Mouse (Mus musculus) forebrain, embryonic 14.5 days (tissue): Measurements from ENCODE around the gene Gm26657. TPM values are rescaled to one million over a fixed set of nuclear protein-coding genes. Genes with fewer than 3 reads are reported as not detected.

Experiments
- ATAC-seq: fragments of 200-750 bp; cut with Nextera tagmentation; 2 replicates; pipeline ENCODE4 v1.8.0; 2017; ENCODE audit warnings: mild to moderate bottlenecking, moderate library complexity
- DNase-seq: peaks from one replicate; pipeline ENCODE4 v3.0.0-alpha.2; 2015; ENCODE audit warnings: low spot score
- H3K27ac ChIP-seq: fragments of 300-500 bp; sonication (generic); 2 replicates; pipeline ENCODE4 v1.5.1; 2014; ENCODE audit warnings: low read depth, mild to moderate bottlenecking, control low read depth, low read length, moderate library complexity
- H3K27me3 ChIP-seq: fragments of 300-500 bp; sonication (generic); replicated peaks from 2 replicates; pipeline ENCODE4 v1.6.1; 2014; ENCODE audit warnings: low read length, control low read depth, mixed read lengths; ENCODE audit not compliant: control insufficient read depth, insufficient read depth
- H3K36me3 ChIP-seq: fragments of 300-500 bp; sonication (generic); 2 replicates; pipeline ENCODE4 v1.6.1; 2014; ENCODE audit warnings: low read length, control low read depth; ENCODE audit not compliant: control insufficient read depth, insufficient read depth
- H3K4me1 ChIP-seq: fragments of 300-500 bp; sonication (generic); 2 replicates; pipeline ENCODE4 v1.6.1; 2014; ENCODE audit warnings: antibody characterized with exemption, low read length, control low read depth; ENCODE audit not compliant: control insufficient read depth, insufficient read depth
- H3K4me2 ChIP-seq: fragments of 300-500 bp; sonication (generic); 2 replicates; pipeline ENCODE4 v1.6.1; 2014; ENCODE audit warnings: mild to moderate bottlenecking, control low read depth, low read length
- H3K4me3 ChIP-seq: fragments of 300-500 bp; sonication (generic); 2 replicates; pipeline ENCODE4 v1.5.1; 2014; ENCODE audit warnings: low read depth, low read length, control low read depth
- H3K9ac ChIP-seq: fragments of 300-500 bp; sonication (generic); 2 replicates; pipeline ENCODE4 v1.6.1; 2014; ENCODE audit warnings: mild to moderate bottlenecking, low read length, control low read depth, moderate library complexity
- H3K9me3 ChIP-seq: fragments of 300-500 bp; sonication (generic); replicated peaks from 2 replicates; pipeline ENCODE4 v1.6.1; 2016; ENCODE audit warnings: low read length, control low read depth, mixed read lengths; ENCODE audit not compliant: control insufficient read depth
- WGBS: fragments of 180-500 bp; shearing (Covaris S2); extraction: QIAGEN DNeasy Blood & Tissue Kit; methylation state at CpG from one replicate; pipeline ENCODE4 v1.1.7; 2014; 5-methylcytosine and 5-hydroxymethylcytosine counted together
- polyA plus RNA-seq: library from polyadenylated mRNA; unstranded; fragments of >200 nt; fragmentation: Nextera tagmentation; extraction: Ambion mirVana; gene quantifications from 2 replicates; pipeline ENCODE4 v1.2.1, GENCODE M21; 2014

Gm26657 gene
- polyA plus RNA-seq, 1 experiment from 2014 or later = not detected

DNA sequence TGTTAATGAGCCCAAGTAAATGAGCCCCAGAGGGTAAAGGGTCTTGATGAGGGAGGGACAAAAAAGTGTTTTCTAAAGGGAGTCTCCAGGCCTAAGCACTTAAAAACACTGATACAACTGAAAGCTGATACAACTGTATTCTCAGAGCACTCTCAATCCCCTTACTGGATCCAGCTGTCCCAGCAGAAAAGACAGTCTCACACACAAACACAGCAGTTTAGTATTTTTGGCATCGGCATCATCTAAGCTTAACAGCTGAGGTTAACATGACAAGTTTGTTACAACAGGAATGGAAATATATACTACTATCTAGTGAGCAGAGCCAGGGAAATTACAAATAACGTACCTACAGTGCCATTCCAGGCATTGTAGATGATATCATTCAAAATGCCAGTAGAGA lies 6.5 kb downstream of the Gm26657 start:
- Histone ChIP-seq H3K9ac (no peak overlapping the region), H3K27me3 (no peaks in the 10 kb centered on the region), H3K4me2 (no peak overlapping the region), H3K27ac (no peak overlapping the region), H3K4me3 (no peak overlapping the region), H3K9me3 (no peaks in the 10 kb centered on the region), H3K4me1 (no peaks in the 10 kb centered on the region), H3K36me3 (peaks cover 49% of the 10 kb centered on the region)
- DNase-seq (no peak), ATAC-seq (no peak)
- 92% methylated on average over 2 of the region's 2 CpGs for WGBS

DNA sequence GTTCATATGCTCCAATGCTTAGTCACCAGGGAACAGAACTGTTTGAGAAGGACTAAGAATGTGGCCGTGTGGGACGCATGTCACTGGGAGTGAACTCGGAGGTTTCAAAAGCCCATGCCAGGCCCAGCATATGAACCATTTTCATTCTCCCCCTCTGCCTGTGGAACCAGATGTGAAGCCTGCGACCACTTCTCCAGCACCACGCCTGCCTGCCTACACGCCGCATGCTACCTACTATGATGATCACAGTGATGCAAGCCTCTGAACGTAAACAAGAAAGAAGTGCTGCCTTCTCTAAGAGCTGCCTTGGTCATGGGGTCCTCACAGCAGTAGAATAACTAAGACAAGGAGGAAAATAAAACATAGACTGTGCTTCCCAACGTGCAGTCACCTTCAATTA lies 7.6 kb downstream of the Gm26657 start:
- no peak for ATAC-seq
- no peak overlapping the region for H3K4me3 ChIP-seq
- H3K4me2 ChIP-seq = no peak overlapping the region
- H3K9me3 ChIP-seq = no peaks in the 10 kb centered on the region
- H3K36me3 ChIP-seq = peaks cover 55% of the 10 kb centered on the region
- WGBS = 98% methylated on average over 9 of the region's 9 CpGs
- DNase-seq = no peak
- no peak overlapping the region for H3K27ac ChIP-seq
- no peaks in the 10 kb centered on the region for H3K27me3 ChIP-seq
- H3K4me1 ChIP-seq = no peaks in the 10 kb centered on the region
- no peak overlapping the region for H3K9ac ChIP-seq

DNA sequence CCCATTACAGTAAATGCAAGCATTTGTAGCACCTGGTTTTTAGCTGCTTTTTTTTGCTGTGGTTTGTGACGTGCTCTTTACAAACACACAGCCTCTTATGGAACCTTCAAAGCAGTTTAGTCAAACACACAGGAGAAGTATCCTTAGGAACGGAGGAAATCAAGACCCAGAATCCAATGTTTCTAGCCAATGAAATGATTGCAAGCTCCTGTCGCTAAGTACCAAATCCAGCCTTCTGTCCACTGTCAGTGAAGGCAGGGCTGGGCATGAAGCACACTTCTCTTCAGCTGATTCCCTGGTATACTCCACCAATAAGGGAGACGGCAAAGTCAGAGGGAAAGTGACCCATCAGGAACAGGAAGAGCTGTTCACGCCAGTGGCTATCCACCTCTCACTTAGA lies 16.2 kb downstream of the Gm26657 start:
- 92% methylated on average over 5 of the region's 5 CpGs for WGBS
- no peak for DNase-seq
- H3K4me1 ChIP-seq = no peaks in the 10 kb centered on the region
- H3K4me3 ChIP-seq = no peak overlapping the region
- no peaks in the 10 kb centered on the region for H3K27me3 ChIP-seq
- no peak overlapping the region for H3K27ac ChIP-seq
- H3K9me3 ChIP-seq = no peaks in the 10 kb centered on the region
- ATAC-seq = no peak
- no peak overlapping the region for H3K4me2 ChIP-seq
- H3K36me3 ChIP-seq = peaks cover 90% of the 10 kb centered on the region
- H3K9ac ChIP-seq = no peak overlapping the region

DNA sequence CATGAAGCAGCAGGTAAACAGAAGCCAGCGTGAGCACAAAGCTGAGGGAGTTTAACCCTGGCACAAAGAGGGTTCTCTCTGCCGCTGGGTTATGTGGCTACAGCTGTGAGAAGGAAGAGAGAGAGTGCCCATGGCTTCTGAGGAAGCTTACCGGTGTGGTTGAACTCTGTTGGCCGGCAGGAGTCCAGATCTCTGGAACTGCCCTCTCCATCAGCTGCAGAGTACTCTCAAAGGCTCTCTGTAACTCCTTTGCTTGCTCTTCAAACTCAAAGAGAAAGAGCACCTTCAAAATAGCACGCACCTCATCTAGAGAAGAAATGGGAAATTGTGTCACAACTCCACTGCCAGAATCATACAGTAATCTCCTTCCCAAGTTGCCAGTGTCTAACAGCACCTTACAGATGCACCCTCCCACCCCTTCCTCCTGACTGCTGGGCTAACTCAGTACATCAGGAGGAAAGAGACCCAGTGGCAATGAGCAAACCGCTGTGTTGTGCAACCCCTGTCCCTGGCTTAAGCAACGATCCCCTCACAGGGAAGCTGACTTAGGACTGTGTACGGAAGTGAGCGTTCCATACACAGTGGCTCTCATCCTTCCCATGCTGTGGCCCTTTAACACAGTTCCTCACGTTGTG lies 17.2 kb downstream of the Gm26657 start:
- H3K4me1 ChIP-seq = no peaks in the 10 kb centered on the region
- H3K27me3 ChIP-seq = no peaks in the 10 kb centered on the region
- no peak overlapping the region for H3K4me2 ChIP-seq
- H3K9ac ChIP-seq = no peak overlapping the region
- WGBS = 94% methylated on average over 10 of the region's 10 CpGs
- no peak overlapping the region for H3K27ac ChIP-seq
- DNase-seq = no peak
- no peak for ATAC-seq
- H3K4me3 ChIP-seq = no peak overlapping the region
- peaks cover 90% of the 10 kb centered on the region for H3K36me3 ChIP-seq
- no peaks in the 10 kb centered on the region for H3K9me3 ChIP-seq

DNA sequence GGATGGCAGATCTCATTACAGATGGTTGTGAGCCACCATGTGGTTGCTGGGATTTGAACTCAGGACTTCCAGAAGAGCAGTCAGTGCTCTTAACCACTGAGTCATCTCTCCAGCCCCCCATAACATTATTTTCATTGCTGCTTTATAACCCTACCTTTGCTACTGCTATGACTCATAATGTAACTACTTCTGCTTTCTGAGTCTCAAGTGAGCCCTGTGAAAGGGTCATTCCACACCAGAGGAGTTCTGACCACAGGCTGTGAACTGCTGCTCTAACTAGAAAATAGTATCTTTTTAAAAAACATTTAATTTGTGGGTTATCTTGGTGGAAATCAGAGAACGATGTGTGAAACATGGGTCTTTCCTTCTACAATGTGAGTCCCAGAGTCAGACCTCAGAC lies 17.8 kb downstream of the Gm26657 start:
- Histone ChIP-seq H3K36me3 (peaks cover 93% of the 10 kb centered on the region), H3K9ac (no peak overlapping the region), H3K4me1 (no peaks in the 10 kb centered on the region), H3K9me3 (no peaks in the 10 kb centered on the region), H3K4me3 (no peak overlapping the region), H3K27me3 (no peaks in the 10 kb centered on the region), H3K27ac (no peak overlapping the region), H3K4me2 (no peak overlapping the region)
- 96% methylated on average over 1 of the region's 1 CpGs for WGBS
- DNase-seq (no peak), ATAC-seq (no peak)

DNA sequence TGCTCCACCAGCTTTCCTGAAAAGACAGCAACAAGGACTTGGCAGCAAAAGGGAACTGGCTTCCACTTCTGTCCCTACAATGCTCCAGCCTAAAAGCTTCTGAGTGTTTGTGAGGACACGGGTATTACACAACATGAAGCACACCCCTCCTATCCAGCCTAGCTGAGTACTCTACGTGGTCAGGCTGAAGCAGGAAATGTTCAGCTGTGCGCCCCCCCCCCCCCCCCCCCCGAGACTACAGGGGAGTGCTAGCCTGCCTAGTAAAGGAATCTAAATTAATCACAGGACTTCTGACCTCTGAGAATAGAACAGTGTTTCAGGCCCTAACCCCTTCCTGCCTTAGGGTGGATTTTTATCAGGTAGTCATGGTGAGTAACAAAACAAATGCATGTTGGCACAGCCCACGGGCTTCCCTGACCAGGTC lies 28.0 kb downstream of the Gm26657 start:
- H3K9ac ChIP-seq = no peak overlapping the region
- H3K4me2 ChIP-seq = no peak overlapping the region
- H3K4me3 ChIP-seq = no peak overlapping the region
- DNase-seq = no peak
- ATAC-seq = no peak
- no peak overlapping the region for H3K27ac ChIP-seq
- no peaks in the 10 kb centered on the region for H3K9me3 ChIP-seq
- 81% methylated on average over 5 of the region's 5 CpGs for WGBS
- H3K4me1 ChIP-seq = no peaks in the 10 kb centered on the region
- peaks cover 91% of the 10 kb centered on the region for H3K36me3 ChIP-seq
- H3K27me3 ChIP-seq = no peaks in the 10 kb centered on the region

DNA sequence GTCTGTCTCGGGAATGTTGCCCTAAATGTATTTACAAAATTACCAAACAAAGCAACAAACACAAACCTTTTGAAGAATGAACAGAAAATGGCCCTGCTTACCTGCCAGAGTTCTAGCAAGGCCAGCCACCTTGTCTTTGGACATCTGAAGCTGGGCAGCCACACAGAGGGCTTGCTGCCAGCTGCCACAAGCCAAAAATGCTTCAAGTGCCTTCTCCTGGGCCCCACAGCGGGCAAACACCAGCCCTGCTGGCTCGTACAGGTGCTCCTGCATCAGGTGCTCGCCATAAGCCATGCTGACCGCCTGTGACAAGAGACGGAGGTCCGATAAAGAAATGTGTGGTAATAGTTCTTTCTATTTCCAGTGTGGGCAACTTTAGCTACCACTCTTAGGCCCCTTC lies 29.0 kb downstream of the Gm26657 start:
- H3K27me3 ChIP-seq = no peaks in the 10 kb centered on the region
- peaks cover 95% of the 10 kb centered on the region for H3K36me3 ChIP-seq
- H3K4me2 ChIP-seq = no peak overlapping the region
- ATAC-seq (no peak), DNase-seq (no peak)
- no peak overlapping the region for H3K4me3 ChIP-seq
- no peaks in the 10 kb centered on the region for H3K9me3 ChIP-seq
- H3K27ac ChIP-seq = no peak overlapping the region
- 95% methylated on average over 7 of the region's 7 CpGs for WGBS
- no peaks in the 10 kb centered on the region for H3K4me1 ChIP-seq
- no peak overlapping the region for H3K9ac ChIP-seq

DNA sequence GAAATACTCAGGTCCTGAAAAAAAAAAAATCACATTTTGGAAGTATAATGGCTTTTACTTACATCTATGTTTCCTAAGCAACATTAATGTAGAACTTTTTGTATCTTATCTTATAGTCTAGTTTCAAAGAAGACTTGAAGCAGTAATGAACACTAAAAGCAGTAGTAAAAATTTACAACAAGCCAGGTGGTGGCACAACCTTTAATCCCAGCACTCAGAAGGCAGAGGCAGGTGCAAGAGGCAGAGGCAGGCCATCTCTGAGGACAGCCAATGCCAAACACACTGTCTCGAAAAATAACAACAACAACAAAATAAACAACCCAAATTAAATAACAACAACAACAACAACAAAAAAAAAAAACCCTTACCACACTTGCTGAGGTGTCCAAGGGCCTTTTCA lies 31.2 kb downstream of the Gm26657 start:
- Histone ChIP-seq H3K27me3 (no peaks in the 10 kb centered on the region), H3K4me2 (no peak overlapping the region), H3K9me3 (no peaks in the 10 kb centered on the region), H3K4me3 (no peak overlapping the region), H3K36me3 (peaks cover 93% of the 10 kb centered on the region), H3K9ac (no peak overlapping the region), H3K4me1 (no peaks in the 10 kb centered on the region), H3K27ac (no peak overlapping the region)
- ATAC-seq = no peak
- DNase-seq = no peak
- 80% methylated on average over 1 of the region's 1 CpGs for WGBS
